Mouse (Mus musculus): ENCODE measurements around the gene Dnaic2. TPM values are rescaled to one million over a fixed set of nuclear protein-coding genes. Genes with fewer than 3 reads are reported as not detected.
A peak's percentile ranks its signal among the peaks of the same experiment; 100 is the strongest.

Dnaic2 gene
- polyA plus RNA-seq, 3 experiments from 2014 or later, result not detected

DNA sequence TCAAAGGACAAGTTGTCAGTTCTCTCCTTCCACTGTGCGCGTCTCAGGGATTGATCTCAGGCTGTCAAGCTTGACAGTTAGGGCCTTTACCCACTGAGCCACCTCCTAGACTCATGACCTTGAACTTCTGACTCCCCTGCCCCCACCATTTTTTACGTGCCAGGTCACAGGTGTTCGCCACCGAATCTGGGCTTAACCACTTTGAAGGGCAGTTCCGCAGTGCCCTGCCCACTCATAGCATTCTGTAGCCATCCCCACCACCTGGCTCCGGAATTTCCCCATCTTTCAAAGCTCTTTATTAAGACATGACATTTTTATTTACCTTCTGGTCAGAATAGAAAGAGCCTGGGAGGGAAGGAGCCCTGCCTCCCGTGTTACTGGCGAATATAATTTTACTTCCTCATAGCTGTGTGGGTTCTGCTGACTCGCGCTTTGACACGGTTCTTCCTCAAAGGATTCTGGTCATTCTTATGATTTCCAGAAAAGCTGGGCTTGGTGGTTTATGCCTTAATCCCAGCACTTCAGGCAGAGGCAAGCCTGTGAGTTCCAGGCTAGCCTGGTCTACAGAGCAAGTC lies 20.4 kb downstream of the Dnaic2 start:
- no peak for ATAC-seq

DNA sequence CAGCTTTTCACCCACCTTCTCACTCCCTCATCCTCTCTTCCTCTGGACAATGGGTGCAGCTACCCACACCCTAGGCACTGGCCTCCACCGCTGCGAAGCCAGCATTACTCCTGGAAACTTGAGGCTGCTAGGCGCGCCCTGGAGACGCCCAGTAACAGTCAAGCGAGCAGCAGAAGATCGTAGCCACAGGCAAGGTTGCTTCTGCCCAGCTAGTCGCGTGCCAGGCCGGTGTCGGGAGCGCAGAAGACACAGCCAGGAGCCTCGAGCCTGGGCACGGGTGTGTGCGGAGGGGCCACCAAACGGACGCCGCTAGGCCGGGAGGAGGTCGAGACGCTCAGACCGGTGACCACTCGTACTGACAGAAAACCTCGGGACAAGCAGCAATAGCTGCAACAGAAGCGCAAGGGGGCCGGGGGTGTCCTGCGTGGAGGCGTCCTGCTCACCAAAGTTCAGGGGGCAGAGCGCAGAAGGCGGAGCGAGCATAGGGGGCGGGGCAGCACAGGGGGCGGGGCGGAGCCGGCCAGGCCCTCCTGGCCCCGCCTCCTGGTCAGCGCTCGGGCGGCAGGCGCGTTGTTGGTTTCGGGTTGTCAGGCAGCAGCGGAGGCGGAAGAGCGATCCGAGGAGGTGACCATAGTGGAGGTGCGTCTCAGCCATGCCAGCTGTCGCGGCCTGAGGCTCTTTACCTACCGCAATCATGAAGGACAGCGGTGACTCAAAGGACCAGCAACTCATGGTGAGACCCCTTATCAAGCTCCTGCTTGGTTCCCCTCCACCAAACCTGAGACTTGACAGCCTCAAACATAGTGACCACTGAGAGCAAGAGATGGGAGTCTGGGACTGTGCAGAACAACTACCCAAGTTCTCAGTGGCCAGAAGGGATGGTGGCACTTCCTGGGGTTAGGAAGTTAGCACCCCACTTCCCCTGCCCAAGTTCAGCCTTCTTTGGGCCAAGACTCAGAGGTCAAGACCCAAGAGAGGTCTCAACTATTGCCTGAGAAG lies 37.9 kb downstream of the Dnaic2 start, which contains the start of gene Kif19a:
Gene Kif19a (plus strand): TSS at position 569 of the 999 bp plus-strand sequence.
- ATAC-seq, result no peak

DNA sequence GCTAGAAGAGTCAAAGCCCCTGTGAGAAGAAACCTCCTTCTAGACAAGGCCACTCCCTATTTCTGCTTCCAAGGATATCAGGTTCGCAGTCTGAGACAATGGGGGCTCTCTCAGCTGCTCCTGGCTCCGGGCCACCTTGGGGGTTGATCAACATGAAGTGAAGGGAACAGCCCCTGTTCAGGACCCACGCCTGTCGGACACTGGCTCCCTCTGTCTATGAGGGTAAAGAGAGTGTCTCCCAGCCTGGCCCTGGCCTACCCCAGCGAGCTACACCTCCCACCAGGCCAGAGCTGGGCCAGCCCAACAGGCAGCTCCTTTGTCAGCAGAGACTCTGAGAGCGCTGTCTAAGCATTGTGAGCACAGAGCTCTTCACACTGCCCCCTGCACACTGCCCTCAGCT lies 42.7 kb downstream of the Dnaic2 start:
- ATAC-seq, result no peak

DNA sequence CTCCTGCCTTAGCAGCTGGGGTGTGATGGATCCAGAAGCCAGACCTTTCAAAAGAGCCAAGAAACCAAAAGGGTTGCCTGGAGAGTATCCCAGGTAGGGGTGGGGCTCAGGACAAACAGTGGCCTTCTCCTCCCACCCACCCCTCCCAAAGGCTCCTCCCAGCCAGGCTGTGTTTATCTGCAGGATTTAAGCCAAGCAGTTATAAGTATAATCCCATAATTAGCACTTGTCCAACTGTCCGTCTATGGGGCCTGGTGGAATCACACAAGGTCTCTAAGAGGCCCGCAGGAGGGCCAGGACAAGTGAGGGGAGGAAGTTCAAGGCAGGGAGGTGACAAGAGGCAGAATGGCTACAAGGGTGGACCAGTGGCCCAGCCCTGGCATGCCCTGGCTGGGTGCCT lies 44.7 kb downstream of the Dnaic2 start:
- no peak for ATAC-seq

DNA sequence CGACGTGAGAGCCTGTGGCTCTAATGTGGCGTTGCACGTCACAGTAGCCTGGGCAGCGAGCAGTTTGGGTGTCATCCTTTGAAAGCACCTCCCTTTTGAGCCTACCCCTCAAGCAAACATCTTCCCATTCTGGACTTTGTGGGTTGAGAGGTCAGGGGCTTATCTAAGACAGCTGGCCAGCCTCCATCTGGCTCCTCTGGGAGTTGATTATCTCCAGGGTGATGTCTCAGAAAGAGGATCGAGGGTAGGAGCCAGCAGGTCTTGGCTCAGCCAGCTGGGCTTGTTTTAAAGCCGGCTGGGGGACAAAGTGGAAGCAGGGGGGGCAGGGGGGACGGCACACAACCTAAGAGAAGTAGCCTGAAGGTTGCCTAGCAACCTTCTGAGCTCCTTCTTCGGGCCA lies 52.9 kb downstream of the Dnaic2 start:
- ATAC-seq, result no peak

DNA sequence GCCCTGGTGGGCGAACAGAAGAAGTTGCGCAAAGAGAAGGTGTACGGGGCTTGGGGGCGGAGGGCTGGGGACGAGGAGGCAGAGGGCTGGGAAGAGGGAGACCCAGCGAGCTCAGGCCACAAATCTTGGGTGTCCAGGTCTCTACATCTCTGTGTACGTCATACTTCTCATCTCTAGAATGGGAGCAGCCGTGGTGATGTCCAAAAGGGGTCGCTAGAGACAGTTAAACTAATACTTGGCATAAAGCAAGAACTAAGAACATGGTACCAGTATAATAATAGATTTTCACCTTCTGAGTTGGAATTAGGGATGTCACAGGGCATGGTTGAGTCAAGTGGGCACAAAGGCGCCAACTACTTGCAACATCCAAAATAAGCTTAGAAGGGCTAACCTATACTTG lies 58.7 kb downstream of the Dnaic2 start:
- no peak for ATAC-seq

DNA sequence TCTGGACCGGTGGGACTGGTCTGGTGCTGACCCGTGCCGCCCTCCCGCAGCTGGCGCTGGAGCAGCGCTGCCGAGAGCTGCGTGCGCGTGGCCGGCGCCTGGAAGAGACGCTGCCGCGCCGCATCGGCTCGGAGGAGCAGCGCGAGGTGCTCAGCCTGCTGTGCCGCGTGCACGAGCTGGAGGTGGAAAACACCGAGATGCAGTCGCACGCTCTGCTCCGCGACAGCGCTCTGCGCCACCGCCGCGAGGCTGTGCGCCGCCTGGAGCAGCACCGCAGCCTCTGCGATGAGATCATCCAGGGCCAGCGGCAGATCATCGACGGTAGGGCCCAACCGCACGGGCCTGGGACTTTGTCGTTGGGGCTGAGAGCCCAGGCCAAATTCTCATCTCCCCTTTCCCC lies 59.1 kb downstream of the Dnaic2 start:
- ATAC-seq, result no peak

DNA sequence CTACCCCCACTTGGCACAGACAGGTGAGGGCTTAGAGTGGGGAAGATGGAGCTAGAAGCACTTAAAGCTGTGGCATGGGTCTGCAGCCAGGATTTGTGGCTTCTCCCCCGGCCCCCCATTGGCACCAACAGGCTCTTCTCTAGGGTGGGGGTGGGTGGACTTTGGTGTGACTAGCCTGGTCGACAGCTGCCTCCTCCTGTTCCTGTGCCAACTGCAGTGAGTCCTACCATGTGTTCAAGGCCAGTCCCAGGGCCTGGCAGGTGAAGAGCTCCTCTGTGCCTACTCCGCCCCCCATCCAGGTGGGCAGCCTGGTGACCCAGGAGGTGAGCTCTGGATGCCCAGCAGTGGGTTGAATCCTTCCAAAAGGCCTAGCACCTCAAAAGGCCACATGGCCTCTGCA lies 60.4 kb downstream of the Dnaic2 start:
- no peak for ATAC-seq

DNA sequence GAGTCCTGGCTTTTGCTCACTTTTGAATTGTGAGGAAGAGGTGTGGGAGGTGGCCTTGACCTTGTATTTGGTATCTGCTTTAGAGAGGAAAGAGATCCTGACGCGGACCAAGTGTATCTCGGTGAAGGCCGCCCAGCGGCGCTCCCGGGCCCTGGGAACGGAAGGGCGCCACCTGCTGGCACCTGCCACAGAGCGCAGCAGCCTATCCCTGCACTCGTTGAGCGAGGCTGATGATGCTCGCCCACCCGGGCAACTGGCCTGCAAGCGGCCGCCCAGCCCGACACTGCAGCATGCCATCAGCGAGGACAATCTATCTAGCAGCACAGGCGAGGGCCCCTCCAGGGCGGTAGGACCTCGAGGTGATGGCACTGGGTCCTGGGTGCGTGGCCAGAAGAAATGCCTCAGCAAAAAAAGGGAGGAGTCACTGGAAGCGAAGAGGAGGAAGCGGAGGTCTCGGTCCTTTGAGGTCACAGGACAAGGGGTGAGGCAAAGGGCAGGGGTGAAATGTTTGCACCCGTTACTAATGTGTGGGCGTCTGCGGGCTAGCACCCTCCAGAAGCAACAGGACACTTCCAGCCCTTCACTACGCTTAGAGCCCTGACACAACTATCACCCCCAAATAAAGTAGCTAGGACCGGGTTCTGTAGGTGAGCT lies 62.0 kb downstream of the Dnaic2 start:
- ATAC-seq, result peak; percentile 28

DNA sequence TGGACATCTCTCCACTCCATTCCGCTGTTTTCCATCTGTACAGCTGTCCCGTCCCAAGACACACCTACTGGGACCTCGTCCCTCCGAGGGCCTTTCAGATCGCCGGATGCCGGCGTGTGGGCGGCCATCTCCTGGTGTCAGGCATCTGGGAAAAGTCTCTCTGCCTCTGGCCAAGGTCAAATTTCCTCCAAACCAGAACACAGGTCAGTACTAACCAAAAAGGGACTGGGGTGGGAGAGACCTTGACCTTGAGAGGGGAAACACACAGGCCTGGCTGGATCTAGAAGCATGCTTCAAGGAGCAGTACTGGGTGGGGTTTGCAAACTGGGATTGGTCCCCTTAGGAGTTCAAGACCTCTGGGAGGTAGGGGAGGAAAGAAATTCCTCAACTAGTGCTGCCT lies 62.5 kb downstream of the Dnaic2 start:
- no peak for ATAC-seq

DNA sequence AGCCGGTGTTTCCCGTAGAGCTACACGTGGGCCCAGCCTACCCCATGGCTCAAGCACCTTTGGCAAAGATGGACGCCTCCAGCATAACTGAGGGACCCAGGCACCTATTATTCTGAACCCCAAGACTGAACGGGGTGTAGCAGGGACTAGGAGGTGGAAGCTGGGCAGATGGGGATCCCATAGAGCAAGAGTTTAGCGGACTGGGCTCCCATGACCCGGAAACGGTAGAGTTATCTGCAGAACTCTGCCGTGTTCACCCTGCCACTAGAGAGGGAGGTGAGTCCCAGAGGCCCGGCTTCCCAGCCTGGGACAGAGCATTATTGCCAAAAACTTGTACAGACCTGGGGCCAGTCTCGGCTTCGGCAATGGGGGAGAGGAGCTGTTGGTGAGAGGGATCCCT lies 63.0 kb downstream of the Dnaic2 start:
- ATAC-seq, result no peak

DNA sequence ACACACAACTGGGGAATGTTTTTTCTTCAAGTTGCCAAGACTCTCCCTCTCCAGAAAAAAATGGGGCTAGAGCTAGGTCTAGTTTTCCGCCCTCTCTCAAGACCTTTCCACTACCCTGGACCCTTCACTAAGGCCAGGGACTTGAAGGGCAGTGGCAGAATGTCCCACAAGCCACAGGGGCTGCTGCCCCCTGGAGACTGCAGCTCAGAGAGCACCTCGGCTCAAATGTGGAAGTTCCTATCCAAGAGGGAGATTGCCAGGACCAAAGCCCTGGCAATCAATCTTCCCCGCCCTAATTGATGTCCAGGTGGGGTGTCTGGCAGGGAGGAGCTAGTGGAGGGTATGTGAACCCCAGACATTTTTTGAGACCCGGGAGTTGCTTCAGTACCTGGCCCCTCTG lies 63.6 kb downstream of the Dnaic2 start:
- ATAC-seq, result no peak

DNA sequence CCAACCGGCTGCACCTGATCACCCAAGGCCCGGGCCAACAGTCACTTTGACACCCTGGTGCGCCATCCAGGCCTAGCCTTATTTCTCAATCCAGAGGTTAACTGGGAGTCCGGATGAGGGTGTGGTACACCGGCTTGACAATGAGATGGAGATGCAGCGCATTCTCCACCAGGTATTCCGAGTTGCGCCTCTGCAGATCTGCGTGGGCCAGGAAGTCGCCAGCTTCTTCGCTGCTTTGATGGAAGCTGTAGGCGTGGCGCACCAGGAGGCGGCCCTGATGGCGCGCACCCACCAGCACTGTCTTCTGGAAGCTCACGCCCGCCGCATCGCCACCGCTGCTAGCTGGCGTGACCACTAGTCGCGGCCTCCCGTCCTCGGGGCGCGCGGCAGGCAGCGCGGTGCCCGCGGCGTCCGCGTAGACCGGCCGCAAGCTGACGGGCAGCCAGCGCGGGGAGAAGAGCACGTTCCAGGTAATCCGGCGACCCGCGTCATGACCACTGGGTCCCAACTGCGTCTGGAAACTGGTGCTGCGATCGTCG lies 64.2 kb downstream of the Dnaic2 start:
- no peak for ATAC-seq

DNA sequence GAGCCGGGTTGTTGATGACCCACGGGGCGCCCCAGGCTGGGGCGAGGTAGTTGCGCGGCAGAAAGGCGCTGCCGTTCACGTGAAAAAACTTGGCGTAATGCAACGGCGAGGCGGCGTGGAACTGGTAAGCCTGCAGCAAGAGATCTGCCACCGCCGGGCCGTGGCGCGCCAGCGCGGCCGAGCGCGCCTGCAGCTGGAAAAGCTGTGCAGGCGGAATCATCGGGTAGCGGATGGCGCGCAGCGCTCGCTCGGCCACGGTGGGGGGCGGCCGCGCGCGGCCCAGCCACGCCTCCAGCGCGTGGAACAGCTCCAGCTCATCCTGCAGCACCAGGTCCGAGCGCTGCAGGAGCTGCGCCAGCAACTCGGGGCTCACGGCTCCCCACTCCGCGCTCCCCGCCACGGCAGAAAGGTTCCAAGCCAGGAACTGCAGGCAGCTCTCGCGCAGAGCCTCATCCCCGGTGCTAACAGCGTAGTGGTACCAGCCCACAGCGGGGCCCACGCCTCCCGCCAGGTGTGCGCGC lies 64.7 kb downstream of the Dnaic2 start:
- no peak for ATAC-seq

DNA sequence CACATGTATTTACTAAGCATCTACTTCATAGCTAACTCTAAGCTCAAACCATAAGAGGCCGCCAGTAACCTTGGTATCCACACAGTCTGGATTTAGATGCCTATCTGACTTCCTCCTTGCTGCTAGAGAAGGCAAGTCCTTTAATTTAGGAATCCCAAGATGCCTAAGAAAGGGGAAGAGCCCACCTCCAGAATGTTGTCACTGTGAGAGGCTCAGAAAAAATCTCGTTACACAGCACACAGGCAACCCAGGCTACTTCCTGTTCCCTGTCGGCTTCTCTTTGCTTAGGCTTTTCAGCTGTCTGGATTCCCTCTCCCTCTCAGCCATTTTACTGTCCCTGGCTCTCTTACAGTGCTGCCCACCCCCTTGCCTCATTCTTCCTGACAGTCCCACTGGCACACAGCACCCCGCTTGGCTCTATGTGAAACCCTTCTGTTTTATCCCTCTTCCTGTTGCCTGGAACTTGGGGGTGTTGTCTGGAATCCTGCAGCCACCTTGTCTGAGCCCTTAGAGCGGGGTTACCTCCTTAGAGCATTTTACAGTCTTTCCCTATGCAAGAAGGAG lies 65.8 kb downstream of the Dnaic2 start:
- ATAC-seq, result no peak

DNA sequence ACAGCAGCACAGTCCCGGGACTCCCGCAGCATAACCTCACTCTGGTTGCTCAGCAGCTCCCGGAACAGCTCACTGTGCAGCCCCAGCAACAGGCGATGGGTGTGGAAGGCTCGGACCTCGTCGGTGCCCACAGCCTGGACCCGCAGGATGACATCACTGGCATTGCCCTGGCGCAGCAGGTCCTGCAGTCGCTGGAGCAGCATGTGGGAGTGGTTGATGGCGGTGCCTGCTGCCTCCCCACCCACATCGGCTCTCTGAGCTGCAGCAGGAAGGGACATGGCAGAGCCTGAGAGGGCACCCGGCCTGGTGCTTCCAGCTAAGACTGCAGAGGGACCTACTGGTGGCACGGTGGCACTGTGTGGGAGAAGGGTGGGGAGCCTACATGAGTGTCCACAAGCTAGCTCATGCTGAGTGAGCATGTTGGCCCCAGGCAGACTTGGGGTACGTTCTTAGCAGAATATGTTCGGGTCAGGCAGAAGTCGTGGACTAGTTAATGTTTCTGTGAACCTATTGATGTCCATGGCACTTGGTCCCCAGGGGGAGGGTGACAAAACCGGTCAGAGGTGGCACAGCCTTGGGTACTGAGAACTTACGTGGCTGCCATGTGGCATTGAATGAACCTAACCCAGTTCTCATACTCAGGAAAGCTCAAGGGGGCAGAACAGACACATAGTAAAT lies 66.8 kb downstream of the Dnaic2 start:
- ATAC-seq, result no peak

DNA sequence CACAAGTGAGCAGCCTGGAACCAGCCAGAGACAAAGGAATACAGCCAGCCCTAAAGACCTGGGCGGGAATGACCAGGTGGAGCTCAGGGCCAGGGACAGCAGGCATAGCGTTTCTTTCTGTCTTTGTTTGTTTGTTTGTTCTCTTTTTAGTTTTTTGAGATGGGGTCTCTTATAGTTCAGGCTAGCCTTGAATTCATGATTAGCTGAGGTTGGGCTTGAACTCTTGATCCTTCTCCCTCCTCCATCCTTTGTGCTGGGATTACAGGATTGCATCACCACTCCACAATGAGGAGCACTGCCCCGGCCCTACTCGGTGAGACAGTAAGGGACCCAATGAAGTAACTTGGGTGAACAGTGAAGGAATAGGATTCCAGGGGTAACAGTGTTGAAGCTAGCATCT lies 67.5 kb downstream of the Dnaic2 start:
- ATAC-seq, result no peak

DNA sequence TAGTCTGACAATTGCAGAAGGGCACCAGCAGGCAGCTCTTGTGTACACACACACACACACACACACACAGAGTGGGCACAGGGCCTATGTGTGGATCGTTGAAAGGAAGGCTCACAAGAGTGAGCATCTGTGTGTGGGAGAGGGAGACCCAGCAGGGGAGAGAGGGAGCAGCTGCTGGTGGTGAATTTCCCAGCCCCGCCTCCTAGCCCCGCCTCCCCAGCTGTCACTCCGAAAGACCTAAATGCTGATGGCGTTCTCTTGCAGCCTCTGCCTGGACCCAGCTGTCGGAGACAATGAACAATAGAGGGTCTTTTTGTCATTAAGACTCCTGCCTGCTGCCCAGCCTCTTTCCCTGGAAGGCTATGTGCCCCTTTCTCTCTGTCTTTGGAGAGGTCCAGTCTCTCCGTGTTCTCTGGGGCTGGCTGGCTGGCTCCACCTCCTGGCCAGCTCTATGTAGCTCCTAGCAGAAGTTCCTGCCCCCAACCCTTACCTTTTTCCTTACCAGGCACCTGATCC lies 68.1 kb downstream of the Dnaic2 start:
- no peak for ATAC-seq

DNA sequence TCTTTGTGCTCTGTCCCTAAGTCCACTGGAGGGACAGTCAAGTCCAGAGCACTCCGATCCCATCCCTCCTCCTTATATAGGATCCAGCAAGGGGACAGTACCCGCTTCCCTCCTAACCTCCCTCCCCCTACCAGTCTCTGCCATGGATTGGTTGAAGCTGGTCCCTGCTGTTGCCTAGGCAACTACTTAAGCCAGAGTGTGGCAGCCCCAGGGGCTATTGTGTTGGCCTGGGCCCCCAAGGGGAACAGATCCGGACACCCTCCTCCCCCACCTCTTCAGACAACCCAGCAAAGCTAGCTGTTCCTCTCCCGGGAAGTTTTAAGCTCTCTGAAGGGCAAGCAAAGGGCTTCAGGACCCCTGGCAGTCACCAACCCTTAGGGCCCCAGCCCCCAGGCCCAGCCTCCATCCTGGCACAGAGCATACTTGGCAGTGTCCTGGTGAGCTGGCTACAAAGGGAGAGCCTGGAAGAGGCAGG lies 68.7 kb downstream of the Dnaic2 start, which contains the start of gene Btbd17:
Gene Btbd17 (minus strand): TSS at position 98 of the 475 bp plus-strand sequence.
- ATAC-seq, result no peak

DNA sequence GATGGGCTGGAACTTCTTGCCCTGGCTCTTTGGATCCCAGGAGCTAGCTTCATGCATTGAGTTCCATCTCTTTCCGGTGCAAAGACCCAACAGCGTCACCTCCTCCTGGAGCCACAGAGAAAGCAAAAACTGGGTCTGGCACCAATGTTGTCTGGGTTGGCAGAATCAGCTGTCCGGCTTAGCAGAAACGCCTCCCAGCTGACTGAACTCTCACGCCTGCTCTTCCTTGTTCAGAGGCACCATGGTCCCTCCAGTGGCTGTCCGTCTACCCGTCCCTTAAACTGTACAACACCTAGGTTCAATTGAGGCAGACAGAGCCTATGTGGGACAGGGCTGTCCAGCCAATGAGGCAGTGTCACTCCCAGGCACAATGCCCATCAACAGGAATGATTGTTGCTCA lies 70.0 kb downstream of the Dnaic2 start:
- no peak for ATAC-seq

DNA sequence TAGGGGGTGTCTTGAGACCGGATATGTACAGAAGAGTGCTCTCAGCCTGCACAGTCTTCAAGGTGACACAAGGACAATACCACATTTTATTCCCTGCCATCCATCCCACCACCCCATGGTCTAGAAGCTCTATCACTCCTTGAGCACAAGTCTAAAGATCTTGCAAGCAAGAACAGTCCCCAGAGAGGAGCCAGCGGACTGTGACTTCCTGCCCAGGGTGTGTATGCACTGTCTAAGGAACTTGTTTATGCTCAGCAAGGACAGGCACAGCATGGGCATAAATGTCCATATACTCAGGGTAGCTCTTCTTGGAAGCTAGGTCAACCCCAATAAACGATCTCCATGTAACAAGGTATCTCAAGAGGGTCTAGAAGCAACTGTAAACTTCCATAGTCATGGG lies 70.8 kb downstream of the Dnaic2 start:
- no peak for ATAC-seq

DNA sequence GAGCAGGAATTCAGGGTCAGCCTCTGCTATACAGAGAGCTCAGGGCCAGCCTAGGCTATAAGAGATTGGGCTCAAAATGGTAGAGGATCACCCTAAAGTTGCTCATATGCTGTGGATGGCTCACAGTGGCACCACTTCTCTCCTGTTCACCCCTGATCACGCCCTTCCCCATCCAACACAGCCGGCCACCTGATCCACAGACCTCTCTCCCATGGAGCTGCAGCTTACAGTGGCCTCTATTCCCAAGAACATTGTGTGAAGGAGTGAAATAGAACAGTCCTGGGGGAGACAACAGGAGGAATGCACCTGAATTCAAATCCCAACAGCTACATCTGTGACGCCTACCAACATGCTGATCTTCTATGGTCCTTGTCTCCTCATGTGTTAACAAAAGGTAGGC lies 71.4 kb downstream of the Dnaic2 start, which contains the start of gene Gpr142:
Gene Gpr142 (plus strand): TSS at position 301 of the 400 bp plus-strand sequence.
- no peak for ATAC-seq
